Mouse (Mus musculus) neural tube, embryonic 14.5 days (tissue): ENCODE measurements around the gene Faf2. TPM values are rescaled to one million over a fixed set of nuclear protein-coding genes. Genes with fewer than 3 reads are reported as not detected.

Experiments
- ATAC-seq: fragments of 200-750 bp; cut with Nextera tagmentation; 2 replicates; pipeline ENCODE4 v1.8.0; 2017; ENCODE audit warnings: low read depth, mild to moderate bottlenecking, moderate TSS enrichment, moderate library complexity
- H3K27ac ChIP-seq: fragments of 300-500 bp; sonication (generic); 2 replicates; pipeline ENCODE4 v1.5.1; 2014; ENCODE audit warnings: low read depth, mild to moderate bottlenecking, control low read depth, low read length, moderate library complexity, mixed read lengths
- H3K27me3 ChIP-seq: fragments of 300-500 bp; sonication (generic); 2 replicates; pipeline ENCODE4 v1.6.1; 2014; ENCODE audit warnings: low read length; ENCODE audit not compliant: control insufficient read depth, insufficient read depth
- H3K36me3 ChIP-seq: fragments of 300-500 bp; sonication (generic); 2 replicates; pipeline ENCODE4 v1.6.1; 2014; ENCODE audit warnings: low read length, mixed read lengths; ENCODE audit not compliant: control insufficient read depth, insufficient read depth
- H3K4me1 ChIP-seq: fragments of 300-500 bp; sonication (generic); 2 replicates; pipeline ENCODE4 v1.6.1; 2014; ENCODE audit warnings: low read length; ENCODE audit not compliant: control insufficient read depth, insufficient read depth
- H3K4me2 ChIP-seq: fragments of 300-500 bp; sonication (generic); 2 replicates; pipeline ENCODE4 v1.6.1; 2014; ENCODE audit warnings: mild to moderate bottlenecking, low read depth, low read length, control low read depth
- H3K4me3 ChIP-seq: fragments of 300-500 bp; sonication (generic); 2 replicates; pipeline ENCODE4 v1.5.1; 2014; ENCODE audit warnings: low read depth, low read length, control low read depth, mixed read lengths
- H3K9ac ChIP-seq: fragments of 300-500 bp; sonication (generic); replicated peaks from 2 replicates; pipeline ENCODE4 v1.6.1; 2014; ENCODE audit warnings: low read depth, mild to moderate bottlenecking, control low read depth, low read length, mixed read lengths
- H3K9me3 ChIP-seq: fragments of 300-500 bp; sonication (generic); 2 replicates; pipeline ENCODE4 v1.6.1; 2016; ENCODE audit warnings: low read length; ENCODE audit not compliant: control insufficient read depth
- WGBS: fragments of 180-500 bp; shearing (Covaris S2); extraction: QIAGEN DNeasy Blood & Tissue Kit; methylation state at CpG from one replicate; pipeline ENCODE4 v1.1.7; 2014; 5-methylcytosine and 5-hydroxymethylcytosine counted together
- polyA plus RNA-seq: library from polyadenylated mRNA; unstranded; fragments of >200 nt; fragmentation: Nextera tagmentation; extraction: Ambion mirVana; gene quantifications from 2 replicates; pipeline ENCODE4 v1.2.1, GENCODE M21; 2014

Faf2 gene
- polyA plus RNA-seq, 1 experiment from 2014 or later = 97.9 TPM

- no peak overlapping the region for H3K4me2 ChIP-seq
- H3K9ac ChIP-seq = no peak overlapping the region
- H3K27ac ChIP-seq = no peak overlapping the region
- WGBS = 48% methylated on average over 5 of the region's 5 CpGs
- H3K27me3 ChIP-seq = no peaks in the 10 kb centered on the region
- no peak overlapping the region for H3K4me3 ChIP-seq
- H3K4me1 ChIP-seq = no peaks in the 10 kb centered on the region
- no peak for ATAC-seq
- no peaks in the 10 kb centered on the region for H3K9me3 ChIP-seq
- peaks cover 32% of the 10 kb centered on the region for H3K36me3 ChIP-seq
Observed at GRCm38 (mm10) chr13:54660877-54661276, 39.3 kb downstream of the Faf2 start.

GRCm38 (mm10) chr13:54661358-54661757 is 39.8 kb downstream of the Faf2 start:
- no peaks in the 10 kb centered on the region for H3K9me3 ChIP-seq
- no peak overlapping the region for H3K27ac ChIP-seq
- no peak overlapping the region for H3K4me3 ChIP-seq
- peaks cover 27% of the 10 kb centered on the region for H3K36me3 ChIP-seq
- ATAC-seq = no peak
- no peak overlapping the region for H3K4me2 ChIP-seq
- H3K9ac ChIP-seq = no peak overlapping the region
- H3K27me3 ChIP-seq = no peaks in the 10 kb centered on the region
- WGBS = 78% methylated on average over 12 of the region's 12 CpGs
- H3K4me1 ChIP-seq = no peaks in the 10 kb centered on the region

- peaks cover 15% of the 10 kb centered on the region for H3K36me3 ChIP-seq
- WGBS = 83% methylated on average over 4 of the region's 4 CpGs
- no peak overlapping the region for H3K4me3 ChIP-seq
- ATAC-seq = no peak
- no peaks in the 10 kb centered on the region for H3K27me3 ChIP-seq
- no peaks in the 10 kb centered on the region for H3K9me3 ChIP-seq
- no peak overlapping the region for H3K9ac ChIP-seq
- H3K4me2 ChIP-seq = no peak overlapping the region
- H3K27ac ChIP-seq = no peak overlapping the region
- H3K4me1 ChIP-seq = no peaks in the 10 kb centered on the region
Observed at GRCm38 (mm10) chr13:54663999-54664398, 42.4 kb downstream of the Faf2 start.

- no peaks in the 10 kb centered on the region for H3K27me3 ChIP-seq
- H3K36me3 ChIP-seq = peaks cover 15% of the 10 kb centered on the region
- H3K27ac ChIP-seq = no peak overlapping the region
- no peak for ATAC-seq
- no peaks in the 10 kb centered on the region for H3K4me1 ChIP-seq
- no peaks in the 10 kb centered on the region for H3K9me3 ChIP-seq
- 97% methylated on average over 1 of the region's 1 CpGs for WGBS
- H3K4me3 ChIP-seq = no peak overlapping the region
- no peak overlapping the region for H3K9ac ChIP-seq
- no peak overlapping the region for H3K4me2 ChIP-seq
Observed at GRCm38 (mm10) chr13:54664509-54664908, 42.9 kb downstream of the Faf2 start.

- peaks cover 15% of the 10 kb centered on the region for H3K36me3 ChIP-seq
- H3K27ac ChIP-seq = no peak overlapping the region
- no peaks in the 10 kb centered on the region for H3K27me3 ChIP-seq
- no peak overlapping the region for H3K4me3 ChIP-seq
- ATAC-seq = no peak
- H3K4me1 ChIP-seq = no peaks in the 10 kb centered on the region
- H3K4me2 ChIP-seq = no peak overlapping the region
- no peak overlapping the region for H3K9ac ChIP-seq
- 96% methylated on average over 7 of the region's 7 CpGs for WGBS
- no peaks in the 10 kb centered on the region for H3K9me3 ChIP-seq
Observed at GRCm38 (mm10) chr13:54665062-54665461, 43.5 kb downstream of the Faf2 start.

GRCm38 (mm10) chr13:54670491-54670890 is 48.9 kb downstream of the Faf2 start:
- no peaks in the 10 kb centered on the region for H3K9me3 ChIP-seq
- no peak overlapping the region for H3K9ac ChIP-seq
- H3K4me2 ChIP-seq = no peak overlapping the region
- no peak overlapping the region for H3K4me3 ChIP-seq
- H3K27ac ChIP-seq = no peak overlapping the region
- no peaks in the 10 kb centered on the region for H3K36me3 ChIP-seq
- no peak for ATAC-seq
- no peaks in the 10 kb centered on the region for H3K27me3 ChIP-seq
- WGBS = 84% methylated on average over 2 of the region's 2 CpGs
- H3K4me1 ChIP-seq = no peaks in the 10 kb centered on the region

GRCm38 (mm10) chr13:54675895-54676590 is 54.5 kb downstream of the Faf2 start:
- Histone ChIP-seq H3K4me2 (no peak overlapping the region), H3K9ac (no peak overlapping the region), H3K27ac (no peak overlapping the region), H3K27me3 (no peaks in the 10 kb centered on the region), H3K36me3 (peaks cover 19% of the 10 kb centered on the region), H3K9me3 (no peaks in the 10 kb centered on the region), H3K4me3 (no peak overlapping the region), H3K4me1 (no peaks in the 10 kb centered on the region)
- ATAC-seq = no peak
- 68% methylated on average over 11 of the region's 11 CpGs for WGBS

- no peak overlapping the region for H3K9ac ChIP-seq
- H3K4me1 ChIP-seq = no peaks in the 10 kb centered on the region
- peaks cover 41% of the 10 kb centered on the region for H3K36me3 ChIP-seq
- 72% methylated on average over 4 of the region's 4 CpGs for WGBS
- no peaks in the 10 kb centered on the region for H3K9me3 ChIP-seq
- H3K27ac ChIP-seq = no peak overlapping the region
- no peaks in the 10 kb centered on the region for H3K27me3 ChIP-seq
- H3K4me2 ChIP-seq = no peak overlapping the region
- H3K4me3 ChIP-seq = no peak overlapping the region
- ATAC-seq = no peak
Observed at GRCm38 (mm10) chr13:54678263-54678662, 56.7 kb downstream of the Faf2 start.

GRCm38 (mm10) chr13:54680184-54680853 is 58.7 kb downstream of the Faf2 start:
- H3K9ac ChIP-seq = no peak overlapping the region
- no peak overlapping the region for H3K27ac ChIP-seq
- peaks cover 50% of the 10 kb centered on the region for H3K36me3 ChIP-seq
- H3K4me3 ChIP-seq = no peak overlapping the region
- H3K27me3 ChIP-seq = no peaks in the 10 kb centered on the region
- 75% methylated on average over 17 of the region's 17 CpGs for WGBS
- H3K4me1 ChIP-seq = peaks cover 14% of the 10 kb centered on the region
- H3K9me3 ChIP-seq = no peaks in the 10 kb centered on the region
- H3K4me2 ChIP-seq = no peak overlapping the region
- no peak for ATAC-seq
